Mouse (Mus musculus): ENCODE results near the gene Dera. TPM values are rescaled to one million over a fixed set of nuclear protein-coding genes. Genes with fewer than 3 reads are reported as not detected.

The Dera gene
- total and polyA plus RNA-seq, 3 experiments: 59.5 to 80.6 (median 78.0) TPM

DNA sequence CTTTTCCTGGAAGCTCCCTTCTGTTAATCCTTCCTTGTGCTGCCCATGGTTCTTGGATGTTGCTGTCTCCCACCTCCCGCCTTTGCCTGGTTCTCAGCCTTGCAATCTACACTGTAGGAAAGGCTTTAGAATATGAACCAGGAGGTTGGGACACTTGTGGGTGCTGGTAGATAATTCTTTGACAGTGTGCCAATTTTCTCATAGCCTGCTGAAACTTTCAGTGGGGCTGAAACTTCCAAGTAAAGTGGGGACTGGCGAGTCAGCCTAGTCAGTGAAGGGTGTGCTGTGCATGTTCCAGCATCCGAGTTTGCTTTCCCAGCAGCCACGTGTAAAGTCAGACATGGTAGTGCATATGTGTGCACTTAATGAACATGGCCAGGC lies 2.1 kb upstream of the Dera start:
- dilution Hi-C loops (cut with MboI; ENCODE audit: extremely low pct_ligation_motif_present, extremely low pct_unique_long_range_greater_than_20kb, low sequenced_read_pairs): no loop called here

DNA sequence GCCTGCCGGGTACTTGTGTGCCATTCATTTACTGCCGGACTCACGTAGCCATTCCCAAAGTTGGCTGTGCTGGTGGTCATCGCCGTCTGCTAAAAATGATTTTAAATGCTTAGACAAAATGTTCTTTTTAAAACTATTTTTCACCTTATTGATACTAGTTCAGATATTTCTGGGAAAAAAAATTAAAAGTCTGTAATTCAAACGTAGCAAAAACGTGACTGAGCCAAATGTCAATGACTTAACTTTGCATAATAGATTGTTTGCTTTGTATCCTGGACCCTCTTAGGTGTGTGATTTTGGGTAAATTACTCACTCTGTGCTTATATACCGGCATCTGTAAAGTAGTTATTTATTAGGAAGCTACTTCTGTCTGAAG lies 499 bp downstream of the Dera start:
- dilution Hi-C loops (cut with MboI; ENCODE audit: extremely low pct_ligation_motif_present, extremely low pct_unique_long_range_greater_than_20kb, low sequenced_read_pairs): no loop called here

More for the DNA sequence above, 2.1 kb upstream of the Dera start:
- in situ Hi-C loops (cut with MboI; ENCODE audit: low pct_ligation_motif_present, low pct_unique_long_range_greater_than_20kb, low sequenced_read_pairs): no loop called here
- H3K4me1 ChIP-seq (ENCODE audit: control insufficient read depth in 1 of 2, insufficient read depth in 2 of 2): peaks cover 3 to 21% of the 10 kb centered on the region in 2 experiments; a peak in 2 of 4 replicates
- no peak overlapping the region for H3K27ac ChIP-seq (ENCODE audit: insufficient read depth, low read depth)
- H3K9ac ChIP-seq (ENCODE audit: insufficient read depth, low read depth): no peak overlapping the region
- H3K9me3 ChIP-seq (replicated peaks; ENCODE audit: low read length): no peaks in the 10 kb centered on the region
- no peaks in the 10 kb centered on the region for H3K27me3 ChIP-seq (replicated peaks)
- no peak for DNase-seq (ENCODE audit: extremely low read depth)
- no peak overlapping the region for H3K4me3 ChIP-seq (replicated peaks in 1 of 3; ENCODE audit: low read depth in 2 of 3, low read length in 2 of 3, poor library complexity in 1 of 3)
- peaks cover 33 to 49% of the 10 kb centered on the region in 2 experiments for H3K36me3 ChIP-seq (replicated peaks in 1 of 2; ENCODE audit: control insufficient read depth in 1 of 2, insufficient read depth in 1 of 2, low read length in 1 of 2)
- no peak for TF ChIP-seq JUND (conservative IDR thresholded peaks at IDR 0.05; ENCODE audit: low read depth, low read length)
- no peak for TF ChIP-seq EP300 (IDR thresholded peaks at IDR 0.05; ENCODE audit: low read length)
- no peak for TF ChIP-seq NRF1 (IDR thresholded peaks at IDR 0.05; ENCODE audit: low read depth, low read length)
- no peak for TF ChIP-seq KAT2A (IDR thresholded peaks at IDR 0.05; ENCODE audit: insufficient replicate concordance, low read length)
- TF ChIP-seq MAFK (IDR thresholded peaks at IDR 0.05; ENCODE audit: insufficient replicate concordance, low read length): no peak
- TF ChIP-seq TBP (conservative IDR thresholded peaks at IDR 0.05; ENCODE audit: low read depth, low read length): no peak
- TF ChIP-seq E2F4 (IDR thresholded peaks at IDR 0.05; ENCODE audit: insufficient replicate concordance, low read depth, low read length): no peak
- no peak for TF ChIP-seq UBTF (IDR thresholded peaks at IDR 0.05; ENCODE audit: low read depth, low read length)
- no peak for TF ChIP-seq ETS1 (conservative IDR thresholded peaks at IDR 0.05; ENCODE audit: low read depth, low read length)
- TF ChIP-seq CTCF (conservative IDR thresholded peaks at IDR 0.05 in 1 of 2, IDR thresholded peaks at IDR 0.05 in 1 of 2; ENCODE audit: low read depth in 2 of 2, low read length in 2 of 2): no peak
- H3K79me2 ChIP-seq (replicated peaks; ENCODE audit: control insufficient read depth, extremely low read depth, insufficient read depth, poor library complexity, severe bottlenecking): 0 out of 2 replicates have a peak, but pooled peaks cover 4% of the 10 kb centered on the region
- no peak overlapping the region for H3K4me2 ChIP-seq (ENCODE audit: insufficient read depth, low read depth, poor library complexity, severe bottlenecking)

More for the DNA sequence above, 499 bp downstream of the Dera start:
- peaks cover 3 to 14% of the 10 kb centered on the region in 2 experiments; a peak in 1 of 4 replicates for H3K4me1 ChIP-seq (ENCODE audit: control insufficient read depth in 1 of 2, insufficient read depth in 2 of 2)
- DNase-seq (ENCODE audit: extremely low read depth): no peak
- H3K27me3 ChIP-seq (replicated peaks): no peaks in the 10 kb centered on the region
- TF ChIP-seq EP300 (IDR thresholded peaks at IDR 0.05; ENCODE audit: low read length) (no peak), ZNF384 (IDR thresholded peaks at IDR 0.05; ENCODE audit: low read depth, low read length) (no peak), JUN (IDR thresholded peaks at IDR 0.05; ENCODE audit: insufficient read depth, low read depth, low read length) (no peak), TBP (conservative IDR thresholded peaks at IDR 0.05; ENCODE audit: low read depth, low read length) (0 out of 2 replicates have a peak, but pooled peaks have one; percentile 9), ZC3H11A (IDR thresholded peaks at IDR 0.05; ENCODE audit: low read depth, low read length) (no peak), NELFE (IDR thresholded peaks at IDR 0.05; ENCODE audit: low read depth, low read length) (no peak), SIN3A (IDR thresholded peaks at IDR 0.05; ENCODE audit: low read length) (no peak), HCFC1 (IDR thresholded peaks at IDR 0.05; ENCODE audit: low read depth, low read length) (no peak), E2F4 (IDR thresholded peaks at IDR 0.05; ENCODE audit: insufficient replicate concordance, low read depth, low read length) (no peak), USF2 (conservative IDR thresholded peaks at IDR 0.05; ENCODE audit: low read depth, low read length) (no peak), CHD1 (IDR thresholded peaks at IDR 0.05; ENCODE audit: low read depth, low read length) (no peak), BHLHE40 (IDR thresholded peaks at IDR 0.05; ENCODE audit: low read depth, low read length) (peak; percentile 70), CTCF (conservative IDR thresholded peaks at IDR 0.05 in 1 of 2, IDR thresholded peaks at IDR 0.05 in 1 of 2; ENCODE audit: low read depth in 2 of 2, low read length in 2 of 2) (no peak)
- no peaks in the 10 kb centered on the region for H3K9me3 ChIP-seq (replicated peaks; ENCODE audit: low read length)
- peak overlapping the region; percentile 46 for H3K9ac ChIP-seq (ENCODE audit: insufficient read depth, low read depth)
- peaks cover 11% of the 10 kb centered on the region for H3K79me2 ChIP-seq (replicated peaks; ENCODE audit: control insufficient read depth, extremely low read depth, insufficient read depth, poor library complexity, severe bottlenecking)
- H3K27ac ChIP-seq (ENCODE audit: insufficient read depth, low read depth): peak overlapping the region; percentile 49; the same call in 1 of the 2 replicates
- H3K4me2 ChIP-seq (ENCODE audit: insufficient read depth, low read depth, poor library complexity, severe bottlenecking): peak overlapping the region; percentile 99
- peaks cover 14 to 32% of the 10 kb centered on the region in 2 experiments for H3K36me3 ChIP-seq (replicated peaks in 1 of 2; ENCODE audit: control insufficient read depth in 1 of 2, insufficient read depth in 1 of 2, low read length in 1 of 2)
- peak overlapping the region; percentile 65 to 72 (median 67) for H3K4me3 ChIP-seq (replicated peaks in 1 of 3; ENCODE audit: low read depth in 2 of 3, low read length in 2 of 3, poor library complexity in 1 of 3)
- in situ Hi-C loops (cut with MboI; ENCODE audit: low pct_ligation_motif_present, low pct_unique_long_range_greater_than_20kb, low sequenced_read_pairs): no loop called here
